Mouse (Mus musculus) kidney, embryonic 16.5 days (tissue): ENCODE measurements around the gene Slit3. TPM values are rescaled to one million over a fixed set of nuclear protein-coding genes. Genes with fewer than 3 reads are reported as not detected.

Experiments
- ATAC-seq: fragments of 200-750 bp; cut with Nextera tagmentation; 2 replicates; pipeline ENCODE4 v1.8.0; 2017; ENCODE audit warnings: moderate TSS enrichment; ENCODE audit not compliant: low FRiP score, low TSS enrichment
- H3K27ac ChIP-seq: fragments of 300-500 bp; sonication (generic); 2 replicates; pipeline ENCODE4 v1.5.1; 2014; ENCODE audit warnings: low read length
- H3K27me3 ChIP-seq: fragments of 300-500 bp; sonication (generic); 2 replicates; pipeline ENCODE4 v1.6.1; 2014; ENCODE audit warnings: low read length, control low read depth, mixed read lengths; ENCODE audit not compliant: insufficient read depth
- H3K36me3 ChIP-seq: fragments of 300-500 bp; sonication (generic); 2 replicates; pipeline ENCODE4 v1.6.1; 2014; ENCODE audit warnings: low read length, control low read depth, mixed read lengths; ENCODE audit not compliant: insufficient read depth
- H3K4me1 ChIP-seq: fragments of 300-500 bp; sonication (generic); 2 replicates; pipeline ENCODE4 v1.6.1; 2014; ENCODE audit warnings: low read length, control low read depth, mixed read lengths; ENCODE audit not compliant: insufficient read depth
- H3K4me2 ChIP-seq: fragments of 300-500 bp; sonication (generic); replicated peaks from 2 replicates; pipeline ENCODE4 v1.6.1; 2014; ENCODE audit warnings: low read depth, low read length
- H3K4me3 ChIP-seq: fragments of 300-500 bp; sonication (generic); 2 replicates; pipeline ENCODE4 v1.5.1; 2014; ENCODE audit warnings: mild to moderate bottlenecking, low read length
- H3K9ac ChIP-seq: fragments of 300-500 bp; sonication (generic); replicated peaks from 2 replicates; pipeline ENCODE4 v1.6.1; 2014; ENCODE audit warnings: low read length
- H3K9me3 ChIP-seq: fragments of 300-500 bp; sonication (generic); 2 replicates; pipeline ENCODE4 v1.6.1; 2016; ENCODE audit warnings: low read length, control low read depth
- WGBS: fragments of 180-500 bp; shearing (Covaris S2); extraction: QIAGEN DNeasy Blood & Tissue Kit; methylation state at CpG from one replicate; pipeline ENCODE4 v1.1.7; 2014; 5-methylcytosine and 5-hydroxymethylcytosine counted together
- polyA plus RNA-seq: library from polyadenylated mRNA; unstranded; fragments of >200 nt; fragmentation: Nextera tagmentation; extraction: Ambion mirVana; gene quantifications from 2 replicates; pipeline ENCODE4 v1.2.1, GENCODE M21; 2015

The Slit3 gene
- polyA plus RNA-seq, 1 experiment from 2014 or later: 8.3 TPM

DNA sequence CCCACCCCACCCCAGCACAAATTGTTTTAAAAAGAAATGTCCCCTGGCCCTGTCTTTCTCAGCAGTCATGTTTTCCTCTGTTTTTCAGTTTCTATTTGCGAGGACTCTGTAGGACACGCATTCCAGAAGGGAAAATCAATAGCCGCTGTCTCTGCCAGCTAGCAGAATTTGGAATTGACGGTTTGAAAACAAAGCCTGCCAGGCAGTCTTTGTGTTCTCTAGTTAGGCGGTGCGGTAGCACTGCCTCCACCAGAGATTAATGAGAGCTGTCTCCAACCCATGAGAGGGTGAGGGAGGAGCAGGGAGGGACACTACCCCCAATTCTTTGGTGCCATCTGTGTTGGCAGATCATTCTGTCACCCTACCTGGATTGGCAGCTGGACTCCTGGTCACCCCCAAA lies 392.3 kb downstream of the Slit3 start:
- H3K27me3 ChIP-seq: no peaks in the 10 kb centered on the region
- ATAC-seq: no peak
- peaks cover 9% of the 10 kb centered on the region; the same call in 1 of the 2 replicates for H3K4me1 ChIP-seq
- H3K9ac ChIP-seq: no peak overlapping the region
- 26% methylated on average over 6 of the region's 6 CpGs for WGBS
- no peak overlapping the region for H3K4me2 ChIP-seq
- no peak overlapping the region for H3K27ac ChIP-seq
- no peak overlapping the region for H3K4me3 ChIP-seq
- H3K9me3 ChIP-seq: no peaks in the 10 kb centered on the region
- H3K36me3 ChIP-seq: no peaks in the 10 kb centered on the region

DNA sequence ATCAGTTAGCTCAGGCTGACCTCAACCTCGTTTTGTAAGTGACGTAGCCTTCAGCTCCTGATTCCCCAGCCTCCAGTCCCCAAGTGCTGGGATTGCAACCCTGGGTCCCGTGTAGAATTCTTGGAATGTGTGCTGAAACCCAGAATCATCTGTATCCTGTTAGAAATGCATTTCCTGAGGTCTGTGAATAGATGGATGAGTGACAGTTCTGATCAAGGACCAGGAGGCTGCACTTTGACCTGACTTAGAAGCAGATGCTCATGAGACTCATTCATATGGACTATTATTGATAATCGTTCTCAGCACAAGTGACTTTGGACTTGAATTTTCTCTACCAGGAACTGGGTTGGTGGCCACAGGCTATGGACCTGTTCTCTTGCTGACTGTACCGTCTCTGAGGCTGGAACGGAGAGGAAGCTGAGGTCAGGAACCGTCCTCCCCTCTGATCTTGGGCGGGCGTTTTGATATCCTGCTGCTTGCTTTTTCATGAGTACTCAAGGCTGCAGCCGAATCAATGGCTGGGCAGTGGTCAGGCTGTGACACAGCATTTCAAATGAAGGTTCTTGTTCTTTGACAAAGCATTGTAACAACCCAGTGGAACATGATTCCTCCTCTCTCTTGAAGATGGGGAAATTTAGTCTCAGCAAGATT lies 401.9 kb downstream of the Slit3 start:
- WGBS: 53% methylated on average over 10 of the region's 10 CpGs

DNA sequence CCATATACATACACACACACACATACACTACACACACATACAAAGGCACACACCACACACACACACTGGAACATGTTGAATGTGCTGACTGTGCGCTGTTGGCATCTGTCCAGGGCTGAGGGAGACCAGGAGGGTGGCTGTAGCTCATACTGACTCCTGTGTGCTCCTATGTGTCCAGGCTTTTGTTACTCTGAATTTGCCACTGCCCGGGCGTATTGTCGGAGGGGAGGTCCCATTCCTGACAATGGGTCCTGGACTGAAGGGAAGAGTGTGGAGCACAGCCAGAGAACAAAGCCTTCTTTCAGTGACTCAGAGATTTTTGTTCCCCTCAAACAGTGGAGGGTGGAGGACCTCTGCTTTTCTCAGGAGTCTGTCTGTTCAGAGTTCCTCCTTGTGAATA lies 402.7 kb downstream of the Slit3 start:
- H3K9me3 ChIP-seq: no peaks in the 10 kb centered on the region
- H3K9ac ChIP-seq: no peak overlapping the region
- WGBS: 90% methylated on average over 4 of the region's 4 CpGs
- H3K4me3 ChIP-seq: no peak overlapping the region
- no peak overlapping the region for H3K4me2 ChIP-seq
- no peak overlapping the region for H3K27ac ChIP-seq
- no peaks in the 10 kb centered on the region for H3K27me3 ChIP-seq
- no peaks in the 10 kb centered on the region for H3K4me1 ChIP-seq
- no peaks in the 10 kb centered on the region for H3K36me3 ChIP-seq
- ATAC-seq: no peak

More for the DNA sequence above, 401.9 kb downstream of the Slit3 start:
- no peaks in the 10 kb centered on the region for H3K9me3 ChIP-seq
- H3K27ac ChIP-seq: no peak overlapping the region
- H3K36me3 ChIP-seq: no peaks in the 10 kb centered on the region
- no peak for ATAC-seq
- H3K4me2 ChIP-seq: no peak overlapping the region
- no peak overlapping the region for H3K9ac ChIP-seq
- H3K4me1 ChIP-seq: no peaks in the 10 kb centered on the region
- no peaks in the 10 kb centered on the region for H3K27me3 ChIP-seq
- no peak overlapping the region for H3K4me3 ChIP-seq

DNA sequence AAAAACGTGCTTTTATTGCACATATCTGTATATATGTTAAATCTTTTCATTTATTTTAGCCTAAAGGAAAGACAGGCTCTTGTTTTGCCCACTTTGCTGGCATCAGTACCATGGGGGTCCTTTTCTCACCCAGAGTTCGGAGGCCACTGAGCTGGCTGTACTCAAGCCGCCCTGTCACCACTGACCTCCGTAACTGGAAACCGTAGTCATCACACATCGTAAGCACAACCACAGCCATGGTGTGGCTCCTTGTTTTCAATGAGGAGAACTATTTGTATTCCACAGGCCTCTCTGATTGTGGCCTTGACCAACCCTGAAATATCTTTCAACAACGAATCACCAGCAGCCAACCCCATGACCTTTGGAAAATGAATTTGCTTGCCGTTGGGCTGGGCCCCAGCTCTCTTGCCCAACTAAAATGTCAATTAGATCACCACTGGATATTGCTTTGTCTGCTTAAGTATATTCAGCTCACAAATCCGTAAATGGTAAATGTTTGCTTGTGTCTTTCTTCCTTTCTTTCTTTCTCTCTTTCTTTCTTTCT lies 405.3 kb downstream of the Slit3 start:
- no peak overlapping the region for H3K9ac ChIP-seq
- H3K36me3 ChIP-seq: no peaks in the 10 kb centered on the region
- no peaks in the 10 kb centered on the region for H3K27me3 ChIP-seq
- H3K9me3 ChIP-seq: no peaks in the 10 kb centered on the region
- 58% methylated on average over 9 of the region's 9 CpGs for WGBS
- no peaks in the 10 kb centered on the region for H3K4me1 ChIP-seq
- H3K27ac ChIP-seq: no peak overlapping the region
- H3K4me2 ChIP-seq: no peak overlapping the region
- H3K4me3 ChIP-seq: no peak overlapping the region
- no peak for ATAC-seq

DNA sequence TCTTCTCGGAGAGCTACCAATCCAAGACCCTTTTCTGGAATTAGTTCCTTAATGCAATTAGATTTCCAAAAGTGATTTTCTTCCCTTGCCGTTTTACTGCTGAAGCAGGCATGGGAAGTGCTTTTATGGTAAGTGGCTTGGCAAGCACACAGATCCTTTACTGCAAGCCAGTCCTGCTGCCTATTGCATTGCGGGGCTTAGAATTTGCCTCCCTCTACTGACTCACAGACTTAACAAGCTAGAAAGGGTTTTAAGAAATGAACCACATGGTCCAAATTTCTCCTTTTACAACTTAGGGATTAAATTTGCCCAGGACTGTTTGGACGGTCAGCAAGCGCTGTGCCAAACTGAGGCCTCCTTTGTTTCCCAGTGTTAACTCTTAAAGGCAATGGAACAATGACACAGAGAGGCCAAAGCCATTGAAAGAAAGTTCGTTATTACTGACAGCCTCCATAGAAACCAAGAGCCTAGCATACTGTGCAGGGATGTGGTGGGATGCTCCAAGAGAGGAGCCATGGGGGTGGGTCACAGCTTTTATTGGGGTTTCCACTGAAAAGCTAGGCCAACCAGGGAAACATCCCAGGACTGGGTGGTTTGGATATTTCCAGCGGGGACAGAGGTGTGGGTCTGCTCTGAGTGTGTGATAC lies 406.9 kb downstream of the Slit3 start:
- no peak overlapping the region for H3K9ac ChIP-seq
- no peaks in the 10 kb centered on the region for H3K4me1 ChIP-seq
- H3K9me3 ChIP-seq: no peaks in the 10 kb centered on the region
- 65% methylated on average over 7 of the region's 7 CpGs for WGBS
- H3K27me3 ChIP-seq: no peaks in the 10 kb centered on the region
- H3K4me2 ChIP-seq: no peak overlapping the region
- ATAC-seq: peak; percentile 31; the same call in 1 of the 2 replicates
- no peaks in the 10 kb centered on the region for H3K36me3 ChIP-seq
- no peak overlapping the region for H3K4me3 ChIP-seq
- no peak overlapping the region for H3K27ac ChIP-seq

DNA sequence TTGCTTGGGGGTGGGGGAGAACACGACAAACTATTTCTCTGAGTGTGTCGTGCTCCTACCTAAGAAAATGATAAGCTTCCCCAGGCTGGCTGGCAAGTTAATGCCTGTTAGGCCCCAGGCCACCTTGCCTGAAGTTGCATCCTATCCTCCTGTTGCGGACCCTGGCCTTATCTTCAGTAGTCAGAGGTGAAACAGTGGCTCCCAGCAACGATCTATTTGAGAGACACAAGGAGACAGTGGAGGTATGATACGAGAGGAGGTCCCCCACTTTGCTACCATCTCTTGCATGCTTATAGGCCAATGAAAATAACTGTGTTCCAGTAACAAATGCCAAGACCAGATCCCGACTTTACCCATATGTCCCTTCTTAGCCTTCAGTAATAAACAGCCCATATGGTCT lies 414.0 kb downstream of the Slit3 start:
- Histone ChIP-seq H3K36me3 (no peaks in the 10 kb centered on the region), H3K4me2 (no peak overlapping the region), H3K9me3 (no peaks in the 10 kb centered on the region), H3K4me3 (no peak overlapping the region), H3K9ac (no peak overlapping the region), H3K4me1 (no peaks in the 10 kb centered on the region), H3K27me3 (no peaks in the 10 kb centered on the region), H3K27ac (no peak overlapping the region)
- WGBS: 70% methylated on average over 6 of the region's 6 CpGs
- no peak for ATAC-seq

DNA sequence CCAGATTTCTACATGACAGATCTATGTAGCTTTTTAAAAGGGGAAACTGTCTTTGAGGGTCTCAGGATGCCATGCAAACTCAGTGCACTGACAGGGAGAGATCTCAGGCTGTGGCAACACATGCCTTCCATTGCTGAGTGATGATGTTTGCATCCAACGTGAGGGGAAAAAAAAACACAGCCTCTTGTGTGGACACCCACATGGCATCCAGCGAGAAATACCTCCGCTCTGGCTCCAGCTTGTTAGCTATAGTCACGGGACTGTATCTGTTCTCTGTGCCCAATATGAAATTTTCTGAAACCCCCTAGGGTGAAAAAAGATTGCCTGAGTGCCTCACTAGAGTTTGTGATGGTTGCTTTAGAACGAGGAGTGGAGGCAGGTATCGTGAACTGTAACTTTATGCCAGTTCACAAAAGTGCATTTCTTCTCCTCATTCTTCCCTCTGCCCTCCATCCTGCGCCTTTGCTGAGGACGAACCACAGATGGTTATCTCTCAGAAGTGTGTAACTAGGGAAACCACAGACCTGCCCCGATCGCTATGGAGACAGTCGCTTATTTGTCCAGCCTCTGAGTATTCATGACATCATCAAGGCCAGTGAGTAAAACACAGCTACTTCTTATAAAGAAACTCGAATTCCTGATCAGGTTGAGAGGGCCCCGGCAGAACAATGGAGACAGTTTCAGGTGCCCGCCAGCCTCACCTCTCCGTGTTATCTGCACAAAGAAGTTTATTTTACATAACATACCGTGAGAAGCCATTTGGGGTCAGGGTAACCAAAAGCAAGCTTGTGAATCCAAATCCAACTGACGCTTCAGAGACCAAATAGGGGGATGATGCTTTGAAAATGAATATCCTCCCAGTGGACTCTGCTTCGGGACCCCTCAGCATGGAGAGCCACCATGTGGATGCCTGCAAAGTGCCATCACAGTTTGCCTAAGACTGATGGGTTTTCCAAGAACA lies 416.4 kb downstream of the Slit3 start:
- H3K4me2 ChIP-seq: no peak overlapping the region
- H3K27ac ChIP-seq: no peak overlapping the region
- H3K27me3 ChIP-seq: no peaks in the 10 kb centered on the region; the same call in 1 of the 2 replicates
- no peaks in the 10 kb centered on the region for H3K4me1 ChIP-seq
- no peak overlapping the region for H3K4me3 ChIP-seq
- H3K9ac ChIP-seq: no peak overlapping the region
- ATAC-seq: no peak
- no peaks in the 10 kb centered on the region for H3K36me3 ChIP-seq
- no peaks in the 10 kb centered on the region for H3K9me3 ChIP-seq
- 59% methylated on average over 18 of the region's 18 CpGs for WGBS

DNA sequence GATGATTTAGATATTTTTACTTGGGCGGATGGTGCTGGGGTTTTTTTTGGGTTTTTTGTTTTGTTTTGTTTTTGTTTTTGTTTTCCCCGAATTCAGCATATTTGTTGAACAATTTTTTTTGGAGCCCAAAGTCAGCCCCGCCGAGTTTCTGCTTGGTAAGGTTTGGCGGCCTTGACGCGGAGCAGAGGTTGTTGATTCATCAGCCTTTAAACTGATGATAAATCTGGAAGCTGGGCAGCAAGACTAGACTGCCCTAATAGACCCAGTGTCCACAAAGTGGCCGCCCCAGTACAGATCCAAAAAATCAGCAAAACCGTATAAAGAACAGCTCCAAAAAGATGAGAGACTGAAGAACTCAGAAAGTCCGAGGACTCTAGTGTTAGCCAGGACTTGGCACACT lies 421.7 kb downstream of the Slit3 start:
- no peak overlapping the region for H3K9ac ChIP-seq
- 81% methylated on average over 10 of the region's 10 CpGs for WGBS
- no peak for ATAC-seq

DNA sequence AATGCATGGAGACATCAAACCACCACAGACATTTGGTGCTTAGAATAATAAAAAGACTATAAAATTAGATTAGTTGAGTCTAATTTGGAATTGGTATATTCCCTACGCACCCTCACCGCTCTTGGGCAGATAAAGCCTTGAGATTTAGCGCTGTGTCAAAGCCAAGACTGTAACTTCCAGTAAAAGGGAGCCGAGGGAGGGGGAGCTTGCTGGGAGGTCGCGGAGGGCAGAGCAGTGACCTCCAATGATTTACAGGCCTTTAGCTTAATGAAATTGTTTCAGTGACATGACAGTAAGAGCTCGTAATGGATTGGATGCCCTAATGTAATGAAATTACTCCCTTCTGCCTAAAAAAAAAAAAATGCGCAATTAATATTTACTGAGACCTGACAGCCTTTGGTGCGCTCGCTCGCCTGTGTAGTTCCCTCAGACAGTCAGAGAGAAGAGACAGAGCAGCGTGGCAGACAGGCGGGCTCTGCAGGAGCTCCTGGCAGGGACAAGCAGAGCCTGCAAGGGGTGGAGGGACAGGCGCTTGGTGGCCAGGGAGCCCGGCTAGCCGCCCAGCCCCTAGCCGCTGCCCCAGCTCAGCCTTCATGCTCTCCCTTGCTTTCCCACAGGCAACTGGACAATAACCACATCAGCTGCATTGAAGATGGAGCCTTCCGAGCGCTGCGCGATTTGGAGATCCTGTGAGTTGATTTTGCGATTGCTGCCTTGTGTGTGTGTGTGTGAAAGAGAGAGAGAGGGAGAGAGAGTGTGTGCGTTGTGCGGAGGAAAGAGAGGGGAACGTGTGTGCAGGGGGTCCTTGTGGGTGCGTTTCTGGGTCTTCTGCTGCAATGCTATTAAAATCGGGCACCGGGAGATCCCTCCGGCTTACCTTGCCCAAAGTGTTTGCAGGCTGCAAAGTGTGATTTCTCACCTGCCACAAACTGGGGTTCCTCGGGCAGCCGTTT lies 423.4 kb downstream of the Slit3 start:
- WGBS: 26% methylated on average over 31 of the region's 31 CpGs
- Histone ChIP-seq H3K27me3 (peaks cover 4% of the 10 kb centered on the region), H3K27ac (no peak overlapping the region), H3K4me2 (peak overlapping the region; percentile 42), H3K9me3 (no peaks in the 10 kb centered on the region), H3K9ac (no peak overlapping the region), H3K4me3 (peak overlapping the region; percentile 28), H3K36me3 (no peaks in the 10 kb centered on the region), H3K4me1 (peaks cover 17% of the 10 kb centered on the region)
- ATAC-seq: peak; percentile 68; the same call in 1 of the 2 replicates

More for the DNA sequence above, 421.7 kb downstream of the Slit3 start:
- Histone ChIP-seq H3K27me3 (peaks cover 4% of the 10 kb centered on the region), H3K27ac (no peak overlapping the region), H3K4me2 (no peak overlapping the region), H3K4me3 (no peak overlapping the region), H3K36me3 (no peaks in the 10 kb centered on the region), H3K4me1 (peaks cover 17% of the 10 kb centered on the region), H3K9me3 (no peaks in the 10 kb centered on the region)
